Mouse (Mus musculus) lung, embryonic 14.5 days (tissue): Measurements from ENCODE around the gene Stard8. TPM values are rescaled to one million over a fixed set of nuclear protein-coding genes. Genes with fewer than 3 reads are reported as not detected.
"Not testable (repeated sequence)": the region's sequence is repeated elsewhere in the genome, so short reads cannot be mapped to it uniquely, and the experiment has no call there.

Experiments used
- ATAC-seq: fragments of 200-750 bp; cut with Nextera tagmentation; 2 replicates; pipeline ENCODE4 v1.8.0; 2017; ENCODE audit warnings: mild to moderate bottlenecking, moderate TSS enrichment, moderate library complexity; ENCODE audit not compliant: insufficient read depth
- DNase-seq: peaks from one replicate; pipeline ENCODE4 v3.0.0-alpha.2; 2015
- H3K27ac ChIP-seq: fragments of 300-500 bp; sonication (generic); 2 replicates; pipeline ENCODE4 v1.5.1; 2014; ENCODE audit warnings: low read depth, mild to moderate bottlenecking, moderate library complexity
- H3K27me3 ChIP-seq: fragments of 300-500 bp; sonication (generic); 2 replicates; pipeline ENCODE4 v1.6.1; 2014; ENCODE audit warnings: low read length, control low read depth; ENCODE audit not compliant: insufficient read depth
- H3K36me3 ChIP-seq: fragments of 300-500 bp; sonication (generic); 2 replicates; pipeline ENCODE4 v1.6.1; 2014; ENCODE audit warnings: control low read depth; ENCODE audit not compliant: insufficient read depth
- H3K4me1 ChIP-seq: fragments of 300-500 bp; sonication (generic); 2 replicates; pipeline ENCODE4 v1.6.1; 2014; ENCODE audit warnings: antibody characterized with exemption, control low read depth; ENCODE audit not compliant: insufficient read depth
- H3K4me2 ChIP-seq: fragments of 300-500 bp; sonication (generic); 2 replicates; pipeline ENCODE4 v1.6.1; 2014; ENCODE audit warnings: mild to moderate bottlenecking
- H3K4me3 ChIP-seq: fragments of 300-500 bp; sonication (generic); 2 replicates; pipeline ENCODE4 v1.5.1; 2014; ENCODE audit warnings: low read depth, low read length
- H3K9ac ChIP-seq: fragments of 300-500 bp; sonication (generic); 2 replicates; pipeline ENCODE4 v1.6.1; 2014
- H3K9me3 ChIP-seq: fragments of 300-500 bp; sonication (generic); 2 replicates; pipeline ENCODE4 v1.6.1; 2016; ENCODE audit warnings: low read depth, low read length, control low read depth
- CTCF ChIP-seq: IDR thresholded peaks from 2 replicates; pipeline ENCODE4 v1.5.1; 2016; ENCODE audit warnings: antibody characterized with exemption, low read depth
- WGBS: fragments of 180-500 bp; shearing (Covaris S2); extraction: QIAGEN DNeasy Blood & Tissue Kit; methylation state at CpG from one replicate; pipeline ENCODE4 v1.1.7; 2014; 5-methylcytosine and 5-hydroxymethylcytosine counted together
- polyA plus RNA-seq: library from polyadenylated mRNA; unstranded; fragments of >200 nt; fragmentation: Nextera tagmentation; extraction: Ambion mirVana; gene quantifications from 2 replicates; pipeline ENCODE4 v1.2.1, GENCODE M21; 2014

The Stard8 gene
- polyA plus RNA-seq, 1 experiment from 2014 or later = 11.3 TPM

DNA sequence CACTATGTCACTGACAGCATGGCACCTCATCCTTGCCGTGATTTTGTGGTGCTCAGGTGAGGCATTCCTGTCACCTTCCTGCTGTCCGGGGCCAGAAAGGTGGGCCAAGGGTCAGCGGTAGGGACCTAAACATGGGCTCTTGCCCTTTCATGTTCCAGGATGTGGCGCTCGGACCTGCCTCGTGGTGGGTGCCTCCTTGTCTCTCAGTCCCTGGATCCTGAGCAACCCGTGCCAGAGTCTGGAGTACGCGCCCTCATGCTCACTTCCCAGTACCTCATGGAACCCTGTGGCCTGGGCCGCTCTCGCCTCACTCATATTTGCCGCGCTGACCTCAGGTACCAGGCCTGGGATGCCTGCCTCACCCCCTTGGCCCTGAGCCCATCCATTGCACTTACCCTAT is 69.5 kb downstream of the Stard8 start:
- WGBS = 89% methylated on average over 13 of the region's 13 CpGs
- H3K4me3 ChIP-seq = no peak overlapping the region
- H3K9me3 ChIP-seq = no peaks in the 10 kb centered on the region
- DNase-seq = no peak
- no peak for ATAC-seq
- no peaks in the 10 kb centered on the region for H3K4me1 ChIP-seq
- H3K4me2 ChIP-seq = no peak overlapping the region
- H3K27me3 ChIP-seq = no peaks in the 10 kb centered on the region
- TF ChIP-seq CTCF = no peak
- no peak overlapping the region for H3K27ac ChIP-seq
- no peaks in the 10 kb centered on the region; the same call in 1 of the 2 replicates for H3K36me3 ChIP-seq
- no peak overlapping the region for H3K9ac ChIP-seq

DNA sequence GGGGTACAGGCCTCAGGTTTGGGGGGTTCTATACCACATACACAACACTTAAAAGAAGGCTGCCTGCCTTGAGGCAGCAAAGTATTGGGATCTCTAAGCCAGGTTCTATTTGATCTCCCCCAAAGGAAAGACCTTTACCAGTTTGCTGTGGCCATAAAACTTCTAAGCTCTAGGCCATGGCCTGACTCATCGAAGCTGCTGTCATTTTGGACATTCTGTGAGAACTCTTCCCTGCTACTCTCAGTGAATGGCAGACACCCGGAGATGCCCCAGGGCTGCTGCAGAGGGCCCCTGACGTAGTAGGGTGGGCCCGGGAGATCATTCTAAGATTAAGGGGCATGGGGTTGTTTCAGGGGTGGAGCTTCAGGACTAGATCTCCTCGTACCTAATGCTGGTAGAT is 72.1 kb downstream of the Stard8 start:
- H3K4me2 ChIP-seq = no peak overlapping the region
- DNase-seq (no peak), ATAC-seq (no peak)
- no peaks in the 10 kb centered on the region; the same call in 1 of the 2 replicates for H3K36me3 ChIP-seq
- WGBS = 75% methylated on average over 5 of the region's 5 CpGs
- no peak for TF ChIP-seq CTCF
- H3K9me3 ChIP-seq = no peaks in the 10 kb centered on the region
- H3K9ac ChIP-seq = no peak overlapping the region
- H3K4me1 ChIP-seq = no peaks in the 10 kb centered on the region
- no peak overlapping the region for H3K4me3 ChIP-seq
- H3K27ac ChIP-seq = no peak overlapping the region
- no peaks in the 10 kb centered on the region for H3K27me3 ChIP-seq

DNA sequence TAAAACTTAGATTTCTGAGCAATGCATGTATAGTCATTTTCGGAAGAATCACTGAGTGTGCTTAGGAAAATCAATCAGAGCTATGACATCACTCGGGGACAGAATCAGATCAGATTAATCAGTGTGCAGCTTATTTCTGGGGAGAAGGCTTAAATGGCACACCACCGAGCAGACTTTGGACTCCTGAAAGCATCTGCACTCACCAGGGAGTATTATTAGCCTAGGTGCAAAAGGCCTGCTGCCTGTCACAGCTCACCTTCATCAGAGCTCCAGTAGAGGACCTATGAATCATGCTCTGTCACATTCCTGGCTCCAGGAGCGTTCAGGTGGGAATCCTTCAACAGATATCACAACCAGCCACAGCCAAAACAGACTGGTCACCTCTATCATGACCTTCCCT is 73.4 kb downstream of the Stard8 start:
- no peaks in the 10 kb centered on the region for H3K9me3 ChIP-seq
- no peaks in the 10 kb centered on the region for H3K4me1 ChIP-seq
- H3K9ac ChIP-seq = no peak overlapping the region
- no peak overlapping the region for H3K4me2 ChIP-seq
- no peak overlapping the region for H3K27ac ChIP-seq
- H3K4me3 ChIP-seq = no peak overlapping the region
- ATAC-seq = no peak
- TF ChIP-seq CTCF = no peak
- no peaks in the 10 kb centered on the region; the same call in 1 of the 2 replicates for H3K36me3 ChIP-seq
- no peaks in the 10 kb centered on the region for H3K27me3 ChIP-seq
- DNase-seq = no peak
- 59% methylated on average over 4 of the region's 4 CpGs for WGBS

DNA sequence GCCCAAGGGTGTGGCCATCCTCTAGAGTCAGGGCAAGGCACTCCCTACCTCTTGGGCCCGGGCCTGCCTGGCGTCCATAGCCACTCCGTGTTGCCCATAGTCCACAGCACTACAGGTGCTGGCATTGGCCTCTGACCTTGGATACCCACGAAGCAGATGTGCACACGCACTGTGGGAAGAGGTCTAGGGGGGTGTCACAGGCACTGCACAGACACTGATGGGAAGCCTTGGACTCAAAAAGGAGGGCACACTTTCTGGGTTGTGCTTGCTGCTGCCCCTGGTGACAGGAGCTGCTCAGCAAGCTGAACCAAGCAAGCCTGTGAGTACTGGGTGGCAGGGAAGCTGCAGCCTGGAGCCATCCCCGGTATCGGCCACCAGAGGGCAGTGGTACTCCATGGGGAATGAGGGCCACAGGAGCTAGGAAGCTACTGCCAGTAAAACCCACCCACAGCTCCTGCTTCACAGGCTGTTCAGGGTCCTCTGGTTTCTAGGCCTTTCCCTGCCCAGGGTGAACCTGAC is 75.4 kb downstream of the Stard8 start:
- WGBS = 91% methylated on average over 3 of the region's 7 CpGs
- not testable (repeated sequence) for H3K9ac ChIP-seq, H3K9me3 ChIP-seq, H3K36me3 ChIP-seq, DNase-seq, H3K4me2 ChIP-seq, H3K4me1 ChIP-seq, H3K4me3 ChIP-seq, H3K27ac ChIP-seq, H3K27me3 ChIP-seq
- ATAC-seq = peak; percentile 83; the same call in 1 of the 2 replicates

DNA sequence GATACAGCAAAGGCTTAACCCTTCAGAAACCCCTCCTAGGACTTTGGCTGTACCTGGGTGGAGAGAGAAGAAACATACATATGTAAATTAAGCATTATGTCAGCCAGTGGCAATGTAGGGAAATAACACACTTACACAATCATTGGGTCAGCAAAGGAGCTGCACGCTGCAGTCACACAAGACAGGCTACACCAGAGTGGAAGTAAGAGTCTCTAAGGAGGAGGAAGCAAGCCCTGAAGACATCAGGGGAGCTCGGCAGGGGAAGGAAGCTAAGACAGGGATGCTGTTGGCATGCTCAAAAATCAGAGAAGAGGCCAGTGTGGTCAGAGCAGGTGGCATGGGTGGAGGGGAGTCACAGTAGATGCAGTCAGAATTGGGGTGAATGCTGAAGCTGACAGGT is 89.7 kb downstream of the Stard8 start:
- Histone ChIP-seq H3K4me2 (no peak overlapping the region), H3K27me3 (no peaks in the 10 kb centered on the region), H3K4me3 (no peak overlapping the region), H3K36me3 (no peaks in the 10 kb centered on the region), H3K27ac (no peak overlapping the region), H3K9me3 (no peaks in the 10 kb centered on the region), H3K9ac (no peak overlapping the region), H3K4me1 (no peaks in the 10 kb centered on the region)
- no peak for ATAC-seq
- no peak for DNase-seq
- TF ChIP-seq CTCF = no peak
- 69% methylated on average over 2 of the region's 2 CpGs for WGBS

DNA sequence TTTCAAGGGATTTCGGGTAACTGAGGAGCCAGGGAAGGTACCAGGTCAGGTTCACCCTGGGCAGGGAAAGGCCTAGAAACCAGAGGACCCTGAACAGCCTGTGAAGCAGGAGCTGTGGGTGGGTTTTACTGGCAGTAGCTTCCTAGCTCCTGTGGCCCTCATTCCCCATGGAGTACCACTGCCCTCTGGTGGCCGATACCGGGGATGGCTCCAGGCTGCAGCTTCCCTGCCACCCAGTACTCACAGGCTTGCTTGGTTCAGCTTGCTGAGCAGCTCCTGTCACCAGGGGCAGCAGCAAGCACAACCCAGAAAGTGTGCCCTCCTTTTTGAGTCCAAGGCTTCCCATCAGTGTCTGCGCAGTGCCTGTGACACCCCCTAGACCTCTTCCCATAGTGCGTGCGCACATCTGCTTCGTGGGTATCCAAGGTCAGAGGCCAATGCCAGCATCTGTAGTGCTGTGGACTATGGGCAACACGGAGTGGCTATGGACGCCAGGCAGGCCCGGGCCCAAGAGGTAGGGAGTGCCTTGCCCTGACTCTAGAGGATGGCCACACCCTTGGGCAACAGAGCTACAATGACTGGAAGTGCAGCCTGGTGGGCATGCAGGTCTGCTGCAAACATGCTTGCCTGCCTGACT is 108.2 kb downstream of the Stard8 start:
- not testable (repeated sequence) for H3K9me3 ChIP-seq, H3K4me2 ChIP-seq, H3K36me3 ChIP-seq, H3K4me1 ChIP-seq, DNase-seq, H3K9ac ChIP-seq, H3K27ac ChIP-seq, H3K27me3 ChIP-seq, H3K4me3 ChIP-seq
- WGBS = 73% methylated on average over 5 of the region's 10 CpGs
- ATAC-seq = peak; percentile 85; the same call in 1 of the 2 replicates

GRCm38 (mm10) chrX:99119510-99119909 is 116.5 kb downstream of the Stard8 start:
- H3K36me3 ChIP-seq = no peaks in the 10 kb centered on the region
- H3K27me3 ChIP-seq = no peaks in the 10 kb centered on the region
- H3K4me2 ChIP-seq = no peak overlapping the region
- no peak overlapping the region for H3K27ac ChIP-seq
- no peak overlapping the region for H3K9ac ChIP-seq
- 89% methylated on average over 5 of the region's 5 CpGs for WGBS
- ATAC-seq (no peak), DNase-seq (no peak)
- no peaks in the 10 kb centered on the region for H3K9me3 ChIP-seq
- no peaks in the 10 kb centered on the region for H3K4me1 ChIP-seq
- TF ChIP-seq CTCF = no peak
- H3K4me3 ChIP-seq = no peak overlapping the region

Other genes starting within 250 kb of the Stard8 start
- gene Ophn1, start 112.2 kb upstream of the Stard8 start, polyA plus RNA-seq = 13.2 and 14.6 TPM in 2 replicates
- 28.1 and 30.3 TPM in 2 replicates for gene Yipf6, start 66.9 kb upstream of the Stard8 start, polyA plus RNA-seq
- 46.0 and 48.9 TPM in 2 replicates for gene Efnb1, start 132.9 kb downstream of the Stard8 start, polyA plus RNA-seq